Mouse (Mus musculus) thymus, adult 2 months (tissue): Measurements from ENCODE around the gene Dolpp1.

Experiments used
- CTCF ChIP-seq: fragments of 200-500 bp; IDR thresholded peaks from 2 replicates; pipeline ENCODE4 v1.5.1; 2012; ENCODE audit warnings: mild to moderate bottlenecking, control low read depth, low read length, moderate library complexity, borderline replicate concordance; ENCODE audit not compliant: control insufficient read depth, poor library complexity, insufficient read depth; ENCODE audit errors: extremely low read depth
- POLR2A ChIP-seq: fragments of 200-500 bp; IDR thresholded peaks from 2 replicates; pipeline ENCODE4 v1.6.1; 2012; ENCODE audit warnings: mild to moderate bottlenecking, low read length, control low read depth, moderate library complexity; ENCODE audit not compliant: control insufficient read depth, poor library complexity, insufficient read depth; ENCODE audit errors: extremely low read depth

- no peak for TF ChIP-seq CTCF
- TF ChIP-seq POLR2A: no peak
Observed at GRCm38 (mm10) chr2:30377721-30378120, 14.3 kb upstream of the Dolpp1 start.
